Mouse (Mus musculus): ENCODE data around the gene Castor2. TPM values are rescaled to one million over a fixed set of nuclear protein-coding genes. Genes with fewer than 3 reads are reported as not detected.
A peak's percentile ranks its signal among the peaks of the same experiment; 100 is the strongest.

The Castor2 gene
- total and polyA plus RNA-seq, 3 experiments = 0.46 to 1.4 TPM; not detected in 1

DNA sequence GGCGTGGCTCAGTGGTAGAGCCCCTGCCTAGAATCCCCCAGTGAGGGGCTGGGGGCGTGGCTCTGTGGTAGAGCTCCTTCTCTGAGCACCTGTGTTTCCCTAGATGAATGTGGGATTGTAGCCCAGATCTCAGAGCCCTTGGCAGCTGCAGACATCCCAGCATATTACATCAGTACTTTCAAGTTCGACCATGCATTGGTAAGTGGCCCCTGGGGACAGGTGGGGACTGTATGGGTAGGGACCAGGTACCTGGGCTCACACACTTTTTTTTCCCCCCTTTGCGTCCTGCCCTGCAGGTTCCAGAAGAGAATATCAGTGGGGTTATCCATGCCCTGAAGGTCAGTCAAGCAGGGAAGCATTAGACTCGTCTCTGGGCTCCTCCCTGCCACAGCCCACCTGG, 38.4 kb downstream of the Castor2 start:
- no peak overlapping the region for H3K27ac ChIP-seq (ENCODE audit: control insufficient read depth, low read depth, low read length)
- DNase-seq (ENCODE audit: low read depth, low spot score) = no peak
- H3K4me3 ChIP-seq (ENCODE audit: control insufficient read depth in 1 of 2, insufficient read depth in 1 of 2, low read depth in 2 of 2, low read length in 2 of 2) = no peak overlapping the region
- TF ChIP-seq USF2 (IDR thresholded peaks at IDR 0.05; ENCODE audit: borderline replicate concordance in 1 of 2, insufficient read depth in 1 of 2, low read depth in 1 of 2, low read length in 2 of 2) (no peak), TCF12 (IDR thresholded peaks at IDR 0.05; ENCODE audit: low read depth, low read length) (no peak), E2F4 (IDR thresholded peaks at IDR 0.05; ENCODE audit: borderline replicate concordance, low read depth, low read length) (no peak), BHLHE40 (IDR thresholded peaks at IDR 0.05; ENCODE audit: borderline replicate concordance, low read depth, low read length) (no peak), MAX (IDR thresholded peaks at IDR 0.05; ENCODE audit: low read length) (no peak), NELFE (IDR thresholded peaks at IDR 0.05; ENCODE audit: low read depth, low read length) (no peak), MAZ (IDR thresholded peaks at IDR 0.05; ENCODE audit: low read depth, low read length) (no peak), RCOR1 (IDR thresholded peaks at IDR 0.05; ENCODE audit: low read depth, low read length) (no peak), ETS1 (IDR thresholded peaks at IDR 0.05; ENCODE audit: low read depth, low read length) (no peak), RAD21 (IDR thresholded peaks at IDR 0.05; ENCODE audit: low read depth, low read length) (no peak), POLR2AphosphoS2 (IDR thresholded peaks at IDR 0.05; ENCODE audit: low read length) (no peak), SIN3A (IDR thresholded peaks at IDR 0.05; ENCODE audit: low read length) (no peak), MXI1 (IDR thresholded peaks at IDR 0.05; ENCODE audit: low read depth, low read length) (no peak), HCFC1 (IDR thresholded peaks at IDR 0.05; ENCODE audit: low read depth, low read length) (no peak), ZC3H11A (IDR thresholded peaks at IDR 0.05; ENCODE audit: low read depth, low read length) (no peak), KAT2A (conservative IDR thresholded peaks at IDR 0.05; ENCODE audit: low read depth, low read length) (no peak), CHD2 (IDR thresholded peaks at IDR 0.05; ENCODE audit: low read length) (no peak), POLR2A (IDR thresholded peaks at IDR 0.05; ENCODE audit: control insufficient read depth in 1 of 2, insufficient read depth in 1 of 2, low read depth in 1 of 2, low read length in 2 of 2, poor library complexity in 1 of 2) (no peak)
- no peaks in the 10 kb centered on the region for H3K36me3 ChIP-seq (ENCODE audit: control insufficient read depth in 1 of 2, insufficient read depth in 2 of 2, low read length in 2 of 2)
- H3K9me3 ChIP-seq (replicated peaks; ENCODE audit: insufficient read depth, low read length) = no peaks in the 10 kb centered on the region
- H3K9ac ChIP-seq (ENCODE audit: control insufficient read depth, low read depth, low read length, poor library complexity, severe bottlenecking) = no peak overlapping the region
- H3K4me1 ChIP-seq (ENCODE audit: control insufficient read depth in 1 of 2, insufficient read depth in 2 of 2, low read length in 2 of 2) = no peaks in the 10 kb centered on the region
- no peaks in the 10 kb centered on the region for H3K79me2 ChIP-seq (ENCODE audit: control insufficient read depth, insufficient read depth, low read length, poor library complexity)
- H3K27me3 ChIP-seq (ENCODE audit: control insufficient read depth in 1 of 2, insufficient read depth in 2 of 2, low read length in 2 of 2) = no peaks in the 10 kb centered on the region

- H3K27ac ChIP-seq (ENCODE audit: control insufficient read depth, low read depth, low read length) = no peak overlapping the region
- no peaks in the 10 kb centered on the region for H3K4me1 ChIP-seq (ENCODE audit: control insufficient read depth in 1 of 2, insufficient read depth in 2 of 2, low read length in 2 of 2)
- no peak for DNase-seq (ENCODE audit: low read depth, low spot score)
- no peaks in the 10 kb centered on the region for H3K36me3 ChIP-seq (ENCODE audit: control insufficient read depth in 1 of 2, insufficient read depth in 2 of 2, low read length in 2 of 2)
- no peak overlapping the region for H3K9ac ChIP-seq (ENCODE audit: control insufficient read depth, low read depth, low read length, poor library complexity, severe bottlenecking)
- no peaks in the 10 kb centered on the region for H3K9me3 ChIP-seq (replicated peaks; ENCODE audit: insufficient read depth, low read length)
- H3K4me3 ChIP-seq (ENCODE audit: control insufficient read depth in 1 of 2, insufficient read depth in 1 of 2, low read depth in 2 of 2, low read length in 2 of 2) = no peak overlapping the region
- no peaks in the 10 kb centered on the region for H3K79me2 ChIP-seq (ENCODE audit: control insufficient read depth, insufficient read depth, low read length, poor library complexity)
- no peaks in the 10 kb centered on the region for H3K27me3 ChIP-seq (ENCODE audit: control insufficient read depth in 1 of 2, insufficient read depth in 2 of 2, low read length in 2 of 2)
- TF ChIP-seq CHD1 (IDR thresholded peaks at IDR 0.05; ENCODE audit: low read depth, low read length) (no peak), RCOR1 (IDR thresholded peaks at IDR 0.05; ENCODE audit: low read depth, low read length) (no peak), CTCF (IDR thresholded peaks at IDR 0.05 in 2 of 3, conservative IDR thresholded peaks at IDR 0.05 in 1 of 3; ENCODE audit: control insufficient read depth in 1 of 3, insufficient read depth in 1 of 3, low read depth in 2 of 3, low read length in 3 of 3, poor library complexity in 1 of 3, severe bottlenecking in 1 of 3) (0 out of 6 replicates have a peak, but pooled peaks of 1 of the 3 experiments have one; percentile 10), TAL1 (IDR thresholded peaks at IDR 0.05; ENCODE audit: low read length) (no peak), HCFC1 (IDR thresholded peaks at IDR 0.05; ENCODE audit: low read depth, low read length) (no peak)
These were observed 39.9 kb downstream of the Castor2 start for GRCm38 (mm10) chr5:134139429-134139828.
